Mouse (Mus musculus): ENCODE measurements around the gene Spaca4.

Spaca4 gene

DNA sequence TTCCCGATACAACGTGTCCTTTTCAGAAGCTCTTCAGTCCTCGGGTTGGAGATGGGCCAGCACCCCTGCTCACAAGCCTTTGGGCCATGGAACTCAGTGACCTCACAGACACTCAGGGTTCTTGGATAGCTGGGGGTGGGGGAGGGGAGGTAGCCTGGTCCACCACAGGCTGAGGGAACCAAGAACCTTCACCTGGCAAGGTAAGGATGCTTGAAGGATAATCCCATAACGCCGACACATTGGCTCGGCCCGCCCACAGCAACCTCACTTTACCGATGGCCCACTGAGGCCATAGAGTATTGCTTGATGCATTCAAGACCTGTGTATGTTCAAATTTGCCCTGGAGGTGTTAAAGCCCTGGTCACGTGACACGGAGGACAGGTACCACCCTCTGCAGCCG is at the start of gene Spaca4:
Gene Spaca4 (minus strand): TSS at position 101 of the 400 bp plus-strand sequence.
- DNase-seq (ENCODE audit: low spot score) = no peak

DNA sequence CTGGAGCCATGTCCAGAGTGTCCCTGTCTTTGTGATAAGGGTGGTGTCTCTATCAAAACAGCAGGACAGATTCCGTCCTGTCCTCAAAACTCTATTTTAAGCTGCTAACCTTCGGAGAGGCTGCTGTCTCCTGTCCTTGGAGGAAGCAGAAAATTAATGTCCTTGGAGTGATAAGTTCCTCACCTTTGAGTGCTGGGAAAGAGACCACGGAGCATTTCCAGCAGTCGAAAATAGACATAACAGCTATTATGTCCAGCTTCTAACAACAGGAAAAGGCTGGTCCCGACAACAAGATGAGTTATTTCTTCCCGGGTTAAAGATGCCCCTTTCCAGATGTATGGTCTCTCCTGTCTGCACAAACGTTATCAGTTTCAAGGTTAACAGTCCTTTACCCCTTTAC is 49.6 kb upstream of the Spaca4 start:
- DNase-seq (ENCODE audit: low spot score) = no peak

DNA sequence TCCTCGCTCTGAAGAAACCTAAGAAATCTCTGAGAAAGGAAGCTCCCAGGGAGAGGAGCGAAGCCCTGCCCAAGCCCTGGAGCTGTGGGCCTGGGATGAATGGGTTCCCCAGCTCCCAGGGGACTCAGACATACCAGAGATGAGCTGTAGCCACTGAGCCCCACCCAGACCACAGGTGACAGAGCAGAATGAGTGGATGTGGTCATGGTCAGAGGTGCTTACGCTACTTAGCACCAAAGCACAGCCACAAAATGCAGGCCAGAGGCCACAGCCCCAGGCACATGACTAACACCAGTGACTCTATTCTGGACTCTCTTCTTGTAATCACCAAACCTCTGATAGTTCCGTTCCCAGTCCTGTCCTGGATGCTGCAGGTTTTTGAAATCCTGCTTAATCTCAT is 45.5 kb upstream of the Spaca4 start:
- DNase-seq (ENCODE audit: low spot score) = no peak

DNA sequence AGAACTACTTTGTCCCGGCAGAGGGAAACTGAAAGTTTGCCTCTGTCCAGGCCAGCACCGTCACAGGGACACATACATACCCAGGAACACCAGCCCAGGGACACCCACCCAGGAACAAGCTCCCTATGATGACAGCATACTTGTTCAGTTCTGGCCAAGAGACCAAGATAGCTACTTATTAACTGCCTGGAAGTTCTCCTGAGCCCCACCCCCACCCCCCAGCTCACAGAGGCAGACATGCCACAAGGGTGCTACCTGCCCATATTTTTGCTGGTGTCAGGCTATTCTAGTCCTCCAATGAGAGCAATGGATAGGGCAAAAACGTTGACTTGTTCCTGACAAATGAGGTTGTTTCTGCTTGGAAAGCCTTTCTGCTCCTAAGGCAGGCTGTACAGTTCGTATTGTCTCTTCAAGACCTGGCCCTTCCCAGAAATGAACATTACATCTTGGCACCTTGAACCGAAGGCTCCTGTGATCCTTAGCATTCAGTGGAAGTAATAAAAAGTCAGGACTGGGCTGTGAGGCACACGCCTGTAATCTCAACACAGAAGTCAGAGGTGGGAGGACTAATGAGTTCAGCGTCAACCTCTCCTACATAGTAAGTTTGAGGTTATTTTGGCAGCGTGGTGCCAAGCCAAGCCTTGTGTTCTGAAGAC is 44.9 kb upstream of the Spaca4 start:
- no peak for DNase-seq (ENCODE audit: low spot score)

DNA sequence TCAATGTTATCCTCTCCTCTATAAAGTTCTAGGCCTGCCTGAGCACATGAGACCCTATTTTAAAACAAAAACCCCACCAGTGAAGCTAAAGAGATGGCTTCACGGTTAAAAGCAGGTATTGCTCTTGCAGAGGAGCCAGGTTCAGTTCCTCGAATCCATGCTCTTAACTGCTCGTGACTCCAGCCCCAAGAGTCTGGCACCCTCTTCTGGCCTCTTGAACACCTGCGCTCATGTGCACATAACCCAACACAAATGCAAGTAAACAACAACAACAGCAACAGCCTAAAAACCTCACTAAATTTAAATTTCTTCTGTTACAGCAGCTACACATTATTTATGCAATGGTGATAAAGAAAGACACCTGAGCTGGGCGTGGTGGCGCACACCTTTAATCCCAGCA is 41.9 kb upstream of the Spaca4 start:
- DNase-seq (ENCODE audit: low spot score) = no peak

DNA sequence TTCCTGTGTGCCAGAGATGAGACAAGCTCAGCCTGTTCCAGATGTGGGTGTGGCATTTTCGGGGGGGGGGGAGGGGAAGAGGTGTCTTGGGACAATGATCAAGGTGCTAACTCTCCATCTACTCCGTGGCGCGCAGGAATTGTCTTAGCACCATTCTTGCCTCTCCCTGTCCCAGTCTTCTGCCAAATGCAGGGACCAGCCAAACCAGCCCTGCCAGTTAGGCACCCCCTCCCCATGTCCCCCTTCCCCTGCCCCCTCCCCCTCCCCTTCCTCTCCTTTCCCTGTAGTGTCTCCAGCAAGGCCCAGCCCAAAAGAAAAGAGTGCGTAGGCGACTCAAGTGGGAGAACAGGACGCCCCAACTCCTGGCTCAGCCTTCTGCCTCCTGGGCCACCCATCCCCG is 41.2 kb upstream of the Spaca4 start:
- DNase-seq (ENCODE audit: low spot score) = no peak

DNA sequence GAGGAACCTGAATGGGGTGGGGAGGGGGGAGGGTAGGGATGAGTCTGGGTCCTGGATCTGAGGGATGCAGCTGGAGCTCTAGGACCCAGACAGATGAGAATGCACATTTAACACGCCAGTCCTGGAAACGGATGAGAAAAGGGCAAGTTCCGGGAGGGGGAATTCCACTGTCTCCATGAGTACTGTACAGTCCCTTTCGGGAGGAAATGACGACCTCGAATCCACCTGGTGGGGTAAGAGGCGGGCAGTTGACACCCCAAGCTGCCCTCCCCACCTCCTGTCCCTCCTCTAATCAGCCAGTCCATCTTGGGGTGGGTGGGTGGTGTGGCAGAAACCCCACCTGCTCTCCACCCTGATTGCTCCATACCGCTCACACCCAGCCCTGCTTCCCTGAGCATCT is 40.4 kb upstream of the Spaca4 start:
- DNase-seq (ENCODE audit: low spot score) = no peak

DNA sequence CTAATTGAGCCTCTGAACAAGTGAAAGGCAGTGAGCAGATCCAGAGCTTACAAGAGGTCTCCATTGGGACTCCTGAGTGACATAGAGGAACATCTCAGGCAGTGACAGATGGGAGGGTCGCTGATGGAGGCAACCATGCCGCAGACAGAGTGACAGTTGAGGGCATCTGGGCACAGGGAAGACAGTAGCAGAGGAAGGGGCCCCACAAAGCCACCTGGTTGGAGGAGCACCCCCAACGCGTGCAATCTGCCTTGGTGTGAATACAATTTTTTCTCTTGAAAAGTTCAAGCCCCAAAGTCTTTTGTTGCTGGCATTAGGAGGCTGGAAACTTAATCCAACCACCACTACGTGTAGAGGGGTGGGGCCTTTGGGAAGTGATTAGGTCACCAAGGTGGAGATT is 34.5 kb upstream of the Spaca4 start:
- DNase-seq (ENCODE audit: low spot score) = no peak

DNA sequence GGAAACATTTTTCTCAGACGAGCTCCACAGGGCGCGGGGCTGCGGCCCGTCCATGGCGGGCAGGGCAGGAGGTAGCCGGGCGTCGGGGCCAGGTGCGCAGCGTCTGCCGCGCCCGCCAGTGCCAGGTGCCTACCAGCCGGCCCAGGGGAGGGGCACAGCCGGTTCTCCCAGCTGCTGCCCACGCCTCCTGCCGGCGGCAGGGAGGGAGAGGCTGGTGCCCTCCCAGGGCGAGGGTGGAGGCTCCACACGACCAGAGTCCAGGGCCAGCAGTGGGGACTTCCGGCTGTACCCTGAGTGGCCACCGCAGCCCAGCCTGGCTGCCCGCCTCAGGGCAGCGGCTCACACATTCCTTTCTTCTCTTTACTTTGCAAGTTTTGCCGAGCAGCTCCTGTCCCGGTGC is 33.8 kb upstream of the Spaca4 start:
- DNase-seq (ENCODE audit: low spot score) = no peak

DNA sequence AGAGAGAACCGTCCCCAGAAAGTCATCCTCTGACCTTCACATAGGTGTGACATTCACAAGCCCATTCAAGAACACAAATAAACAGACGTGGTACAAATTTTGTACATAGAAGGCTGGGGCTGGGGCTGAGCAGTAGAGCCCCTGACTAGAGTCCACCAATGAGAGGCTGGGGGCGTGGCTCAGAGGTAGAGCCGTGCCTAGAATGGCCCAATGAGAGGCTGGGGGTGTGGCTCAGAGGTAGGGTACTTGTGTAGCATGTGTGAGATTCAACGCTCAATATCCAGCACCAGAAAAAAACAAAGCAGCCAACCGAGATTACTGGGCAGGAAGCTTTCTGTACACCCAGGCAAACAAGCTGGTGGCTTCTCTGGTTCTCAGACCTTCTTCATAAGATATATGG is 30.1 kb upstream of the Spaca4 start:
- DNase-seq (ENCODE audit: low spot score) = no peak

DNA sequence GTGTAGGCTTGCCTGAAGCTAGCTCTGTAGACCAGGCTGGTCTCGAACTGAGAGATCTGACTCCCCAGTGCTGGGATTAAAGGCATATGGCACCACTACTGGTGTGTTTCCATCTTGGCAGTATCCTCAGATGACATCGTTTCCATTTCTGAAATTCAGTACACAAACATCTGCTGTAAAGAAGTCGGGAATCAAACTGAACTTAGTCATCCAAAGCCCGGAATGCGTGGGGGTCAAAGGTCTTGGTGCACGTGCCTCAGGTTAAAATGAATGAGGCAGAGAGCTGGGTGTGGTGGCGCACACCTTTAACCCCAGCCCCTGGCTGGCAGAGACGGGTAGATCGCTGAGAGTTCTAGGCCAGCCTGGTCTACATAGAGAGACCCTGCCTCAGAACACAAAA is 24.5 kb upstream of the Spaca4 start:
- no peak for DNase-seq (ENCODE audit: low spot score)

DNA sequence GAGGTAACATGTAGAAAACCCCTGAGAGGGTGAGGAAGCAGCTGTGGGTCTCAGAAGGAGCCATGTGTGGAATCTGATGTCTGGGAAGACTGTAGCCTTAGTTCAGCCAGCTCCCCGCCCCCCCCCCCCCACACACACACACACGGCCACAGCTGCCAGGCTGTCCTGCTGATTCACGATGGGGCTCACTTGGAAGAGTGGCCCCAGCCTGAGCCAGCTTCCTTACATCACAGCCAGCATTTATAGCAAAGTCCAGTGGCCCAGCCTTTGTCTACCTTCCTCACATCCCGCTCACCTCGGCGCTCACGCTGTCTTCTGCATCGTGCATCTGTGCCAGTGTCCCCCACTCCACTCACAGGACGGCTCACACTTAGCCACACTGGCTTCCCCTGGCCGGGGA is 23.8 kb upstream of the Spaca4 start:
- no peak for DNase-seq (ENCODE audit: low spot score)

DNA sequence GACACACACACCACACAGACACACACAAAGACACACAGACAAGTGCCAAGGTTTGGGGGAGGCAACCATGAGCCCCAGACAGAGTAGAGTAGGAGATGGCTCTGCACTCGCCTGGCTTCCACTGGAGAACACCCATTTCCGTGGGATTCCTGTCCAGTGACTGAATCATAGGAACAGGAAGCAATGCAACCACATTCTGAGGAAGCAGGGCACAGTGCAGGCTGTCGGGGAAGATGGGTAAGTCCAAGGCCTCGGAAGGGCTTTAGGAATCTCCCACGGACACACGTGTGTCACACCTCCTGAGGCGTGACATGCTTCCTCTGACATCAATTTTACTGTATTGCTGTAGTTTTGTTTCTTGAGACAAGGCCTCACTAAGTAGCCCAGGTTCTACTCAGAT is 22.5 kb upstream of the Spaca4 start:
- no peak for DNase-seq (ENCODE audit: low spot score)

DNA sequence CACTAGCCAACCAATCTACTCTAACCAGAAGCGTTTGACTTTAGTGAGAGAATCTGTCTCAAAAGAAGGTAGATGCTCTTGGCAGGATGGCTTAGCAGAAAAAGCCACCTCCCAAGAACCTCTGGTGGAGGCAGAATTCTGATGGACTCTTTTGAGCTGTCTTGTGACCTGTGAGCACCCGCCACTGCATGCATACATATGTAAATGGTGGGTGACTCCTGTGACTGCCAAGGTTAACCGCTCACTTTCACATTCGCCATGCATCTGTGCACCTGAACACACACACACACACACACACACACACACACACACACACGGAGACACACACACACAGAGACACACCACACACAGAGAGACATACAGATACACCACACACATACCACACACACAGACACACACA is 21.8 kb upstream of the Spaca4 start:
- DNase-seq (ENCODE audit: low spot score) = no peak

DNA sequence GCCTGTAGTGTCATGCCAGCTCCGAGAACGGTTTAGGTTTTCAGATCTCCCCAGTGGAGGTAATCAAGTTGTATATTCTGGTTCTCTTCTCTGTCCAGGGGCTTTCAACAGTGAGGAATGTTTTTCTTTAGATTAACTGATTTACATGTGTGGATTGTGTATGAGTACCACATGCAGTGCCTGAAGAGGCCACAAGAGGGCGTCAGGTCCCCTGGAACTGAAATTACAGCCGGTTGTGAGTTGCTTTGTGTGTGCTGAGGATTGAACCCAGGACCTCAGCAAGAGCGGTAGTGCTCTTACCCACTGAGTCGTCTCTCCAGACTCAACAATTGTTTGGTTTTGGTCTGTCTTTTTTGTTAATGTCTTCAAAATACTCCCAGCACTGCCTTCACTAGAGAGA is 20.9 kb upstream of the Spaca4 start:
- DNase-seq (ENCODE audit: low spot score) = no peak

DNA sequence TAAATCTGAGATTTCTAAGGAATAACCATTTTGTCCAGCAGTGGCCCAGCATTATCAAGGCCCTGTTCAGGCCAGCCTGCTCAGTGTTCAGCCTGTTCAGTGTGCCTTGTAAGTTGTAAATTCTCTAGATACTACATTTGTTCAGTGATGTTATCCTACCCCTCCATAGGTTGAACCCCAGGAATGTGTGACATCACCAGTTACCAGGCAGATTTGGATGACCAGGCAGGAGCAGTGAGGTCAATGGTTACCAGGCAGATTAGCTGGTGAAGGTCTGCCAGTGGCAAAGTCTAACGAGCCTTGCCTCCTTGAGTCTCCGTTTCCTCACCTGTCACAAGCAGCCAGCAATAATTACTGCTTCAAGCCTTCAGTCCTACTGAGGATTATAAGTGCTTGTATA is 18.8 kb upstream of the Spaca4 start:
- DNase-seq (ENCODE audit: low spot score) = no peak

DNA sequence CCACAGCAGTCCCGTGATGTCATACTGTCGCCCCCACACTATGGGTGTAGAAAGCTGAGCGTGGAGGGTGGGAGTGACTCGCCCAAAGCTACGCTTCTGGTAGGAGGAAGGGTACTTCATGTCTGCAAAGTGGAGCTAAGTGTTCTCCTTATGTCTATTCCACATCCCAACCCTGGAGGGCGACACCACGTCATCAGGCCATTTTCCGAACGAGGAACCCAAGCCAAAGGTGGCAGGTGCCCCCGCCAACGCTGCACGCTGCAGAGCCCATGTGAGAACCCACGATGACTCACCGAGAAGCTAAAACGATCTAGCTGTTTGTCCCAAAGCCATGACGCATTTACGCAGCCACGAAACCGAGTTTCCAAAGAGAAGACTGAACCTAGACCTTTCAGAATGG is 16.7 kb upstream of the Spaca4 start:
- no peak for DNase-seq (ENCODE audit: low spot score)

DNA sequence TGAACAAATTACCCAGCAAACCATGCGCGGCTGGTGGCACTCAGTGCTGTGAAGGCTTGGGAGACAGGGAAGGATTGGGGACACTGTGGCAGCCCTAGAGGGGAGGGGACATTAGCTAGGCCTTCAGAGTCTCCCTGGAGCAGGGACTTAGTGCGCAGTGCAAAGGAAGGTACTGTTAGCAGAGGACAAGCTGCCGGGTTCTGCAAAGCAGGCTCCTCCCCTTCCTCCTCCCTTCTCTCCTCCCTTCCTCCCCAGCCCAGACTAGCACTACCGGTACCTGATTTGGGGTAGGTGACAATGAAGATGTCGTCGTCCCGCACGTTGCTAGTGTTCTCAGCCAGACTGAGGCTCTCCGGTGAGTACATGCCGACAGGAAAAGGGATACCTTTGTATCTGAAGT is 16.2 kb upstream of the Spaca4 start:
- no peak for DNase-seq (ENCODE audit: low spot score)

DNA sequence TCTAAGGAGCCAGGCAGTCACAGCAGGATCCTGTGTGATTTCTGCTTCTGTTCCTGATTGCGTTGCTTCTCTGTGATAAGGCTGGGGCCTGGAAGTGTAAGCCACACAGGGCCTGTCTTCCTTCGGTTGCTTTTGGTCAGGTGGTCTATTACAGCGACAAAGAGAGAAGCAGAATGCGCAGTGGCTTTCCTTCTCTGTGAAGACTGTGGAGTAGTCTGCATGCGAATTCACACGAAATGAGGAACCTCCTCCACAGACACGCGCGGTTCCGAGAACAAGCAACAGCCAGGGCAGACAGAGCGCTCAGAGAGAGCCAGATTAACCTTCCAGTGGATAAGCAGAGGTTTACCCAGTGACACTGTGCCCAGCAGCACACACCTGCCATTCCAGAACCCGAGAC is 15.7 kb upstream of the Spaca4 start:
- no peak for DNase-seq (ENCODE audit: low spot score)

DNA sequence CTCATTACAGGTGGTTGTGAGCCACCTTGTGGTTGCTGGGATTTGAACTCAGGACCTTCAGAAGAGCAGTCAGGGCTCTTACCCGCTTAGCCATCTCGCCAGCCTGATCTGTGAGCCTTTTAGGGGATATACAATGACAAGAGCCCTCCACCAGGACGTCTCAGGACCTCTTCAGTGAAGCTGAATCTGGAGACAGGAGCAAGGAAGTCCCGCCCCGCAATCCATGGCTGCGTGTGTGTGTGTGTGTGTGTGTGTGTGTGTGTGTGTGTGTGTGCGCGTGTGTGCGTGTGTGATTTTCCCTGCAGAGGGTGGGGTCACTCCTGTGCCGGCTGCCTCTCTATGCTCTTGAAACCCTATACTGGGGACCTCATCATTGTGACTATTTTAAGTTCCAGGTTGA is 14.2 kb upstream of the Spaca4 start:
- DNase-seq (ENCODE audit: low spot score) = no peak

DNA sequence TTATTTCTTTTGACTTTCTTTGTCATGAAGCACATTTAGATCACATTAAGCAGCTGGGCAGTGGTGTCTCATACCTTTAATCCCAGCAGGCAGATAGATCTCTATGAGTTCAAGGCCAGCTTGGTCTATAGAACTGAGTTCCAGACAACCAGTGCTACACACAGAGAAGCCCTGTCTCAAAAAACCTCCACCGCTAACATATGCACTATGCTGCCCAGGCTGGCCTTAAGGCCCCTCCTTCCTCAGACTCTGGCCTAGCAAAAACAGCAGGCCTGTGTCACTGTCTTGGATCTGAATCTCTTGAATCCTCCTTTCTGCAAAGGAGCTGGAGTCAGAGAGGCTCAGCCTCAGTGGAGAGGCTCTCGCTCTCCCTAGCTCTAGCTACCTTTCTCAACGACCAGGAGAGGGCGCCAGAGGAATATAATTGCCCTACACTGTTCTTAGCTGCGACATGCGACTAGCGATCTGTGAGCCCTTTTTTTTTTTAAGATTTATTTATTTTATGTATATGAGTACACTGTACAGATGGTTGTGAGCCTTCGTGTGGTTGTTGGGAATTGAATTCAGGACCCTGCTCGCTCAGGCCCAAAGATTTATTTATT is 13.7 kb upstream of the Spaca4 start:
- DNase-seq (ENCODE audit: low spot score) = peak; percentile 81

DNA sequence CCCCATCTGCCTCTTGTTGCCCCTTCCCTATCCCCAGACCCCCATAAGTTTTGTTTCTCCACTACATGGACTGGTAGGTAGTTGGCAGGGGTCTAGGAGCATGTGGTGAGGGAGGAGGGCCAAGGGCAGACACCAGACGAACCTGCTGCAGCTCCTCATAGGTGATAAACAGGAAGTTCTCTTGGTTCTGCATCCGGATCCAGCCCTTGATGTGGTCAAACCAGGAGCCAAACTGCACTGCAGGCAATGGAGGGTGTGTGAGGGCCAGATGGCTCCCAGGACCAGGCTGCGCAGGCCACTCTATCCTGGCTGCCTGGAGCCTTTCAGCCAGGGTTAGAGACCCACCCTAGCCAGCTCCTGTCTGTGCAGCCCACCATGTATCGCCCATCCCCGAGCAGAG is 7.9 kb upstream of the Spaca4 start:
- no peak for DNase-seq (ENCODE audit: low spot score)

DNA sequence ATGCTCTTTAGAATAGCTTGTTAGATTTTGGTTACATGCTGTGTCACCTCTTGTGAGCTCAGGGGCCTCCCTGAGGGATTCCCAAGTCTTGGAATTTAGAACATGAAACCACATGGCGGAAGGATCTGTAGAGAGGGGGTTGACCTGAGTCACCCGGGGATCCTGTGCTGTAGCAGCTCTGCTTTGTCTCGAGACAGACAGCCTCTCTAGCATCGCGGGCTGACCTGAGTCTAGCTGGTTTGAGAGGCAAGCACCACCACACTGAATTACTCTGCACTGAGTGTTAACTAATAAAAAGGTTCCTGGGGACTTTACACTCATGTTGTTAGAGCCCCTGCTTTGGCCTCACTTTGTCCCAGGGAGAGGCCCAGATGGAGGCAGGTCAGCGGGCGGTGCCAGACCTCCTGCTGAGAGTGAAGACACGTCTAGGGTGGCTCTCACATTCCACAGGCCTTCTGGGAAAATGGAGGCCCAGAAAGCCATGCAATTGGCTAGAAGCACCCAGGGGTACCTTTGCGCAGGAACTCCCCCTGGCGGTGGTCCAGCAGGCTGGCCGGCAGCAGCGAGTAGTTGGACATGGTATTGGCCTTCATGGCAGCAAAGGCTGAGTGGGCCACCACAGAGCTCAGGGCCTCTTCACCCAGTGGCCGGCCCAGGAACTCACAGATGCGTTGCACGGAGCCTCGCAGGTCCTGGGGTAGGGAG is 5.3 kb upstream of the Spaca4 start:
- DNase-seq (ENCODE audit: low spot score) = no peak

DNA sequence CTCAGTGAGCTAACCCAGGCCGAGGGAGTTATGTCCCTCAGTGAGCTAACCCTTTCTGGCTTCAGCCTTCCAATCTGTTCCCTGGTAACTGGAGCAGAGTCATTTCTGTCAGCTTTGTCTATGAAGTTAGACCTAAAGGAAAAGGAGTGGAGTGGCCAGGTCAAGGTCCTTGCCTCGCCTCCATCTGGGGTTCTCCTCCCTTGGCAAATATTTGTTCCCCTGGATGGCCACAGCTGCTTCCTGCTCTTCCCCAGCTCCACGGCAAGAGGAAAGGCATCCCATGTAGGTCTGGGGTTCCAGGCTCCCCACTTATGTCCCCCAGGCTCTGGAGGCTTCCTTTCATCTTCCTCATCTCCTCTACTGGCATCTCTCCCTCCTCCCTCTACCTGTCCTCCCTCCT is 2.0 kb upstream of the Spaca4 start:
- DNase-seq (ENCODE audit: low spot score) = no peak

Data from c-Kit-positive CD71-positive TER-119-positive erythroid progenitor cells, embryonic 14.5 days (primary cell).